Mouse (Mus musculus): Measurements from ENCODE around the gene Rab3il1. TPM values are rescaled to one million over a fixed set of nuclear protein-coding genes. Genes with fewer than 3 reads are reported as not detected.

Rab3il1 gene
- polyA plus RNA-seq, 1 experiment from 2014 or later, result 30.6 TPM

- no peaks in the 10 kb centered on the region for H3K27me3 ChIP-seq (ENCODE audit: insufficient read depth, low read length)
- no peak overlapping the region for H3K27ac ChIP-seq
- H3K9ac ChIP-seq (ENCODE audit: low read depth, low read length), result no peak overlapping the region
- 72% methylated on average over 3 of the region's 3 CpGs for WGBS
- H3K4me1 ChIP-seq (replicated peaks; ENCODE audit: insufficient read depth, low read length), result no peaks in the 10 kb centered on the region
- peaks cover 50% of the 10 kb centered on the region for H3K36me3 ChIP-seq (ENCODE audit: insufficient read depth, low read length)
- TF ChIP-seq CTCF (IDR thresholded peaks at IDR 0.05; ENCODE audit: low read depth), result no peak
- H3K4me3 ChIP-seq (replicated peaks; ENCODE audit: low read depth, low read length), result no peak overlapping the region
- DNase-seq (ENCODE audit: low spot score) (no peak), ATAC-seq (replicated peaks; ENCODE audit: low FRiP score, low read depth) (no peak)
- H3K4me2 ChIP-seq (ENCODE audit: low read length), result no peak overlapping the region
- H3K9me3 ChIP-seq (replicated peaks; ENCODE audit: low read length), result no peaks in the 10 kb centered on the region
These were observed 80.6 kb downstream of the Rab3il1 start for GRCm38 (mm10) chr19:10082105-10082504.

GRCm38 (mm10) chr19:10085454-10085853, 84.0 kb downstream of the Rab3il1 start:
- WGBS, result 76% methylated on average over 9 of the region's 9 CpGs
- no peak overlapping the region for H3K27ac ChIP-seq
- no peak overlapping the region for H3K4me2 ChIP-seq (ENCODE audit: low read length)
- H3K36me3 ChIP-seq (ENCODE audit: insufficient read depth, low read length), result peaks cover 51% of the 10 kb centered on the region
- H3K27me3 ChIP-seq (ENCODE audit: insufficient read depth, low read length), result no peaks in the 10 kb centered on the region
- H3K9me3 ChIP-seq (replicated peaks; ENCODE audit: low read length), result no peaks in the 10 kb centered on the region
- no peaks in the 10 kb centered on the region for H3K4me1 ChIP-seq (replicated peaks; ENCODE audit: insufficient read depth, low read length)
- H3K4me3 ChIP-seq (replicated peaks; ENCODE audit: low read depth, low read length), result no peak overlapping the region
- peak; percentile 26 for DNase-seq (ENCODE audit: low spot score)
- H3K9ac ChIP-seq (ENCODE audit: low read depth, low read length), result no peak overlapping the region
- TF ChIP-seq CTCF (IDR thresholded peaks at IDR 0.05; ENCODE audit: low read depth), result no peak
- ATAC-seq (replicated peaks; ENCODE audit: low FRiP score, low read depth), result no peak

GRCm38 (mm10) chr19:10086976-10087375, 85.5 kb downstream of the Rab3il1 start:
- no peak overlapping the region for H3K4me2 ChIP-seq (ENCODE audit: low read length)
- no peak overlapping the region for H3K9ac ChIP-seq (ENCODE audit: low read depth, low read length)
- no peaks in the 10 kb centered on the region for H3K27me3 ChIP-seq (ENCODE audit: insufficient read depth, low read length)
- no peak for ATAC-seq (replicated peaks; ENCODE audit: low FRiP score, low read depth)
- H3K4me3 ChIP-seq (replicated peaks; ENCODE audit: low read depth, low read length), result no peak overlapping the region
- DNase-seq (ENCODE audit: low spot score), result no peak
- H3K27ac ChIP-seq, result no peak overlapping the region
- 90% methylated on average over 4 of the region's 4 CpGs for whole genome bisulfite sequencing
- peaks cover 54% of the 10 kb centered on the region for H3K36me3 ChIP-seq (ENCODE audit: insufficient read depth, low read length)
- H3K4me1 ChIP-seq (replicated peaks; ENCODE audit: insufficient read depth, low read length), result no peaks in the 10 kb centered on the region
- TF ChIP-seq CTCF (IDR thresholded peaks at IDR 0.05; ENCODE audit: low read depth), result no peak
- H3K9me3 ChIP-seq (replicated peaks; ENCODE audit: low read length), result no peaks in the 10 kb centered on the region

Other genes starting within 250 kb of the Rab3il1 start
- gene Scgb2a2, start 154.1 kb upstream of the Rab3il1 start, polyA plus RNA-seq (2015; fragmentation: Nextera tagmentation; extraction: Ambion mirVana), result not detected in 2 replicates
- gene Incenp, start 102.1 kb upstream of the Rab3il1 start, polyA plus RNA-seq (2015; fragmentation: Nextera tagmentation; extraction: Ambion mirVana), result 40.6 and 43.1 TPM in 2 replicates
- gene Fth1, start 21.1 kb upstream of the Rab3il1 start, polyA plus RNA-seq (2015; fragmentation: Nextera tagmentation; extraction: Ambion mirVana), result 2,883 and 2,906 TPM in 2 replicates
- 1.8 and 3.3 TPM in 2 replicates for gene Best1, start within 50 bp of the Rab3il1 start, polyA plus RNA-seq (2015; fragmentation: Nextera tagmentation; extraction: Ambion mirVana)
- 35.0 and 37.4 TPM in 2 replicates for gene Fads3, start 39.9 kb downstream of the Rab3il1 start, polyA plus RNA-seq (2015; fragmentation: Nextera tagmentation; extraction: Ambion mirVana)
- 37.1 and 38.2 TPM in 2 replicates for gene Fads2, start 100.1 kb downstream of the Rab3il1 start, polyA plus RNA-seq (2015; fragmentation: Nextera tagmentation; extraction: Ambion mirVana)
- 54.6 and 63.9 TPM in 2 replicates for gene Fads1, start 181.2 kb downstream of the Rab3il1 start, polyA plus RNA-seq (2015; fragmentation: Nextera tagmentation; extraction: Ambion mirVana)
- gene Tmem258, start 202.3 kb downstream of the Rab3il1 start, polyA plus RNA-seq (2015; fragmentation: Nextera tagmentation; extraction: Ambion mirVana), result 427 and 460 TPM in 2 replicates
- 46.6 and 56.1 TPM in 2 replicates for gene Fen1, start 202.5 kb downstream of the Rab3il1 start, polyA plus RNA-seq (2015; fragmentation: Nextera tagmentation; extraction: Ambion mirVana)
- 1.2 and 1.5 TPM in 2 replicates for gene Myrf, start 239.1 kb downstream of the Rab3il1 start, polyA plus RNA-seq (2015; fragmentation: Nextera tagmentation; extraction: Ambion mirVana)

All from kidney, postnatal 0 days (tissue).